Mouse (Mus musculus) neural tube, embryonic 11.5 days (tissue): Measurements from ENCODE around the gene Cxcr6. TPM values are rescaled to one million over a fixed set of nuclear protein-coding genes. Genes with fewer than 3 reads are reported as not detected.
A peak's percentile ranks its signal among the peaks of the same experiment; 100 is the strongest.

Experiments
- ATAC-seq: fragments of 200-750 bp; cut with Nextera tagmentation; 2 replicates; pipeline ENCODE4 v1.8.0; 2017; ENCODE audit warnings: moderate number of reproducible peaks, mild to moderate bottlenecking, moderate TSS enrichment, moderate library complexity; ENCODE audit not compliant: insufficient read depth, low FRiP score, low TSS enrichment
- DNase-seq: peaks from one replicate; pipeline ENCODE4 v3.0.0-alpha.2; 2015; ENCODE audit warnings: low spot score
- H3K27ac ChIP-seq: fragments of 300-500 bp; sonication (generic); 2 replicates; pipeline ENCODE4 v1.5.1; 2014; ENCODE audit warnings: low read depth, mild to moderate bottlenecking, low read length
- H3K27me3 ChIP-seq: fragments of 300-500 bp; sonication (generic); 2 replicates; pipeline ENCODE4 v1.6.1; 2014; ENCODE audit warnings: mild to moderate bottlenecking, low read length, mixed read lengths; ENCODE audit not compliant: control insufficient read depth, insufficient read depth
- H3K36me3 ChIP-seq: fragments of 300-500 bp; sonication (generic); 2 replicates; pipeline ENCODE4 v1.6.1; 2014; ENCODE audit warnings: mild to moderate bottlenecking, low read length, moderate library complexity, mixed read lengths; ENCODE audit not compliant: control insufficient read depth, insufficient read depth
- H3K4me1 ChIP-seq: fragments of 300-500 bp; sonication (generic); 2 replicates; pipeline ENCODE4 v1.6.1; 2014; ENCODE audit warnings: low read length, mixed read lengths; ENCODE audit not compliant: control insufficient read depth, insufficient read depth
- H3K4me2 ChIP-seq: fragments of 300-500 bp; sonication (generic); 2 replicates; pipeline ENCODE4 v1.6.1; 2014; ENCODE audit warnings: low read depth, mild to moderate bottlenecking, moderate library complexity
- H3K4me3 ChIP-seq: fragments of 300-500 bp; sonication (generic); 2 replicates; pipeline ENCODE4 v1.5.1; 2014; ENCODE audit warnings: low read depth, low read length
- H3K9ac ChIP-seq: fragments of 300-500 bp; sonication (generic); 2 replicates; pipeline ENCODE4 v1.6.1; 2014; ENCODE audit warnings: mild to moderate bottlenecking, low read length
- H3K9me3 ChIP-seq: fragments of 300-500 bp; sonication (generic); 2 replicates; pipeline ENCODE4 v1.6.1; 2016; ENCODE audit warnings: low read length; ENCODE audit not compliant: control insufficient read depth
- WGBS: fragments of 180-500 bp; shearing (Covaris S2); extraction: QIAGEN DNeasy Blood & Tissue Kit; methylation state at CpG from one replicate; pipeline ENCODE4 v1.1.7; 2014; 5-methylcytosine and 5-hydroxymethylcytosine counted together
- polyA plus RNA-seq: library from polyadenylated mRNA; unstranded; fragments of >200 nt; fragmentation: Nextera tagmentation; extraction: Ambion mirVana; gene quantifications from 2 replicates; pipeline ENCODE4 v1.2.1, GENCODE M21; 2014

Cxcr6 gene
- polyA plus RNA-seq, 1 experiment from 2014 or later: 0.24 TPM

DNA sequence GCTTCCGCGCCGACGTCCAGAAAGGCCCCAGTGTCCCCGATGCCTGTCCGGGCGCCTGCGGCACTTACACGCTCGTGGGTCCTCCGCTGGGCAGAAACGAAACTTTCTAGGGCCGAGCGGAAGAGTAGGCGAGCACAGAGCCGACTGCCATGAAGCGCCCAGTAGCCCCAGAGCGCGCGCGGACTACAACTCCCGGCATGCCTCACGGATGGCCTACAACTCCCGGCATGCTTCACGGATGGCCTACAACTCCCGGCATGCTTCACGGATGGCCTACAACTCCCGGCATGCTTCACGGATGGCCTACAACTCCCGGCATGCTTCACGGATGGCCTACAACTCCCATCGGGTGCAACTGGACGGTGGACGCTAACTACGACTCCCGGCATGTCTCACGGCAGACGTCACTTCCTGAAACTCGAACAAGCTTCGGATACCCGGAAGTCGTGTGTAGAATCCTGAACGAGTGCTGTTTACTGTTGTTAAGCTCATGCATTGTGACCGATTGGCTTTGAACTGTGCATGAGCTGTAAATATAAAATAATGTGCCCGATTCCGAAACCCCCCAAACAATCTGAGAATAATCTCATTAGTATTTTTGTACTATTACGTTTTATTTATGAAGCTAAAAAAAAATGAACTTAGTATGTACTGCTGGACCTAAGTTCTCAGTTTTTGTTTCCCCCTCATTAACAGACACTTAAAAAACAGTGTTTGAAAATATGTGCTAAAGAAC is 45.6 kb downstream of the Cxcr6 start, which contains the start of gene Fyco1:
TSS of gene Fyco1 (minus strand) at position 187 of the 736 bp plus-strand sequence.
- Histone ChIP-seq H3K4me3 (peak within 1 kb of the TSS; percentile 68), H3K4me2 (peak within 1 kb of the TSS; percentile 66), H3K4me1 (peaks cover 6% of the 10 kb centered on the region; the same call in 1 of the 2 replicates), H3K27ac (0 out of 2 replicates have a peak within 1 kb of the TSS, but pooled peaks have one; percentile 1), H3K9me3 (no peaks in the 10 kb centered on the region), H3K36me3 (no peaks in the 10 kb centered on the region), H3K27me3 (no peaks in the 10 kb centered on the region), H3K9ac (peak within 1 kb of the TSS; percentile 63)
- DNase-seq: peak; percentile 90
- WGBS: under 1% methylated on average over 47 of the region's 47 CpGs
- ATAC-seq: peak; percentile 97

DNA sequence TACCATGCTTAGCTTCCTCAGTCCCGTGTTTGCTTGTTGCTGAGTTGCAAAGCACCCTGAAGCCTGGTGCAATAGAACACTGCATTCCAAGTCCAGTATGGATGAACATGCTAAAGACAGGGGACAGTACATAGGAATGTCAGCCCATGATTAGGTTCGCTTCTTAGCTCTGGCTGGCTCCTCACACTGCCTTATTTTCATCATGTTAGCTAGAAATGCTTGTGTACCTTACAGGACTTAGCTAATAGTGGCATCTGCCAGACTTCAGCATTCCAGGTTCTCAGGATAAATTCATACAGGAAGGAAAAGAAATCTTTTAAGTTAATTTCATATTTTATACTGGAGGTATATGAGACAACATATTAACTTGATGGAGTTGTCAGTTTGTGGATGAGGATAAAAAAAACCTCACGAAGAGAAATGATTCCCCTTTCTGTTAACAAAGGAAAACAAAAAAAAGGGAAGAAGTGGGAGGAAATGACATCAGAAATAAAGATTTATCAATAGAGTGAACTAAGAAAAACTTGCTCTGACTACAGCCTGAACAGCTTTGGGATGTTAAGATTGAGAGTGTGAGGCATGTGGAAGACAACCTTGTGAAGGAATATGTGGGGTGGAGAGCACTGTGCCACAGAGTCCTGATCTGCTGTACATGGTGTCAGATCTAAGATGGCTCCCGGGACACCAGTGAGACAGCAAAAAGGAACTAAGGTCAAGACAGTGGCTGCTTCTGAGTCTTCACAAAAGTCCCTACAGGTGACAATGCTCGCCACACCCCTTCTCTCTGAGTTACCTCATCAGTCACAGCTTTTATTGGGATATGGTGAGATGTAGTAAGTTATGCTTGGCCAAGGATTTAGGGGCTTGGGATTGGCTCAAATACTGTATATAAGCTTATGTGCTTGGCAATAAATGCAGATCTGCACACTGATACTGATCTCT is 46.4 kb downstream of the Cxcr6 start:
- WGBS: 59% methylated on average over 5 of the region's 5 CpGs
- H3K4me2 ChIP-seq: peak overlapping the region; percentile 35
- H3K9ac ChIP-seq: peak overlapping the region; percentile 3; the same call in 1 of the 2 replicates
- no peaks in the 10 kb centered on the region for H3K27me3 ChIP-seq
- ATAC-seq: peak; percentile 16; the same call in 1 of the 2 replicates
- peak overlapping the region; percentile 23 for H3K4me3 ChIP-seq
- H3K27ac ChIP-seq: no peak overlapping the region
- H3K4me1 ChIP-seq: peaks cover 6% of the 10 kb centered on the region; the same call in 1 of the 2 replicates
- H3K36me3 ChIP-seq: no peaks in the 10 kb centered on the region
- no peak for DNase-seq
- no peaks in the 10 kb centered on the region for H3K9me3 ChIP-seq

DNA sequence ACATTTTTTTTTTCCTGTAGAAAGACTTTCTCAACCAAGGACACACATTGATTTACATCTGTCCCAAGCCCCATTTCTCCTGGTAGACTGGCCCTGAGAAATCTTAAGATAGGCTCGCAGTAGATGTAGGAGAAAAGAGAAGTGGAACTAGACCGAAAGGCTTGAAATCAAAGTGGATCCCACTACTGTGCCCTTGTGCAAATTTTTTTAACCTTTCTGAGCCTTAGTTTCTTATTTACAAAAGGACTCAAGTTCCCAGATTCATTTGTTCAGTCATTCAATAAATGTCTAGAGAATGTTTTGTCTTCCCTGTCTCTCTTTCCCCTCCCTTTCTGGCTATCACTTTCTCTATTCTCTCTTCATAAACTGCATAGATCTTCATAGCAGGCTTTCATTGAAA is 50.6 kb downstream of the Cxcr6 start:
- ATAC-seq (no peak), DNase-seq (no peak)
- Histone ChIP-seq H3K4me1 (no peaks in the 10 kb centered on the region), H3K9me3 (no peaks in the 10 kb centered on the region), H3K9ac (no peak overlapping the region), H3K4me3 (no peak overlapping the region), H3K27ac (no peak overlapping the region), H3K27me3 (no peaks in the 10 kb centered on the region), H3K4me2 (no peak overlapping the region), H3K36me3 (no peaks in the 10 kb centered on the region)
- WGBS: 83% methylated on average over 2 of the region's 2 CpGs

Other genes starting within 250 kb of the Cxcr6 start
- gene Slc6a20b, start 173.9 kb upstream of the Cxcr6 start, polyA plus RNA-seq: 0.08 and 0.20 TPM in 2 replicates
- 0.08 TPM in 1 of 2 replicates, not detected in the other for gene Ccr9, start 128.0 kb upstream of the Cxcr6 start, polyA plus RNA-seq
- gene Slc6a20a, start 127.6 kb upstream of the Cxcr6 start, polyA plus RNA-seq: 0.12 and 0.22 TPM in 2 replicates
- 46.6 and 52.5 TPM in 2 replicates for gene Lztfl1, start 88.8 kb upstream of the Cxcr6 start, polyA plus RNA-seq
- gene Fyco1, start 45.4 kb downstream of the Cxcr6 start, polyA plus RNA-seq: 6.2 and 6.7 TPM in 2 replicates
- gene Xcr1, start 55.6 kb downstream of the Cxcr6 start, polyA plus RNA-seq: not detected in 2 replicates
- 1.1 and 1.4 TPM in 2 replicates for gene Ccr1, start 162.2 kb downstream of the Cxcr6 start, polyA plus RNA-seq
- gene Ccr1l1, start 171.9 kb downstream of the Cxcr6 start, polyA plus RNA-seq: not detected in 2 replicates
- gene Ccr3, start 215.5 kb downstream of the Cxcr6 start, polyA plus RNA-seq: not detected in 2 replicates